Mouse (Mus musculus) liver, embryonic 14.5 days (tissue): ENCODE results near the gene Ier3. TPM values are rescaled to one million over a fixed set of nuclear protein-coding genes. Genes with fewer than 3 reads are reported as not detected.

Source experiments
- ATAC-seq: fragments of 200-750 bp; cut with Nextera tagmentation; 2 replicates; pipeline ENCODE4 v1.8.0; 2017; ENCODE audit warnings: moderate number of reproducible peaks, mild to moderate bottlenecking, moderate library complexity; ENCODE audit not compliant: insufficient read depth
- DNase-seq, 3 experiments: peaks; one replicate each; pipeline ENCODE4 v3.0.0-alpha.2; 2012 to 2013; ENCODE audit warnings: low read depth in 3 of 3, low spot score in 3 of 3
- H3K27ac ChIP-seq: fragments of 300-500 bp; sonication (generic); 2 replicates; pipeline ENCODE4 v1.5.1; 2014; ENCODE audit warnings: moderate library complexity, mild to moderate bottlenecking, control low read depth, inconsistent platforms
- H3K27me3 ChIP-seq: fragments of 300-500 bp; sonication (generic); 2 replicates; pipeline ENCODE4 v1.6.1; 2014; ENCODE audit warnings: mild to moderate bottlenecking, low read length, moderate library complexity; ENCODE audit not compliant: control insufficient read depth, insufficient read depth
- H3K36me3 ChIP-seq: fragments of 300-500 bp; sonication (generic); replicated peaks from 2 replicates; pipeline ENCODE4 v1.6.1; 2014; ENCODE audit warnings: low read depth; ENCODE audit not compliant: control insufficient read depth, insufficient read depth
- H3K4me1 ChIP-seq, 2 experiments: fragments of 200-500 bp in 1 of 2; fragments of 300-500 bp in 1 of 2; sonication (generic) in 1 of 2; replicated peaks; 2 replicates each; pipeline ENCODE4 v1.6.1; 2012 to 2014; ENCODE audit warnings: antibody characterized with exemption in 1 of 2, inconsistent platforms in 1 of 2, low read length in 1 of 2; ENCODE audit not compliant: control insufficient read depth in 2 of 2, insufficient read depth in 2 of 2
- H3K4me2 ChIP-seq: fragments of 300-500 bp; sonication (generic); 2 replicates; pipeline ENCODE4 v1.6.1; 2014; ENCODE audit warnings: low read depth, mild to moderate bottlenecking, control low read depth, moderate library complexity
- H3K4me3 ChIP-seq, 2 experiments: fragments of 200-500 bp in 1 of 2; fragments of 300-500 bp in 1 of 2; sonication (generic) in 1 of 2; 2 replicates each; pipeline ENCODE4 v1.5.1; 2012 to 2014; ENCODE audit warnings: low read depth in 2 of 2, low read length in 2 of 2, mild to moderate bottlenecking in 2 of 2, control low read depth in 1 of 2, inconsistent platforms in 1 of 2, moderate library complexity in 1 of 2; ENCODE audit not compliant: insufficient read depth in 1 of 2
- H3K9ac ChIP-seq: fragments of 300-500 bp; sonication (generic); replicated peaks from 2 replicates; pipeline ENCODE4 v1.6.1; 2014; ENCODE audit warnings: mild to moderate bottlenecking, control low read depth, moderate library complexity
- H3K9me3 ChIP-seq: fragments of 300-500 bp; sonication (generic); 2 replicates; pipeline ENCODE4 v1.6.1; 2016; ENCODE audit warnings: low read length, mixed read lengths; ENCODE audit not compliant: control insufficient read depth
- CTCF ChIP-seq: IDR thresholded peaks from 2 replicates; pipeline ENCODE4 v1.5.1; 2016; ENCODE audit warnings: antibody characterized with exemption, low read depth, control low read depth
- EP300 ChIP-seq: IDR thresholded peaks from 2 replicates; pipeline ENCODE4 v1.6.1; 2016; ENCODE audit warnings: antibody characterized with exemption, low read depth
- WGBS: fragments of 180-500 bp; shearing (Covaris S2); extraction: QIAGEN DNeasy Blood & Tissue Kit; methylation state at CpG from one replicate; pipeline ENCODE4 v1.1.7; 2014; ENCODE audit not compliant: insufficient replicate concordance; 5-methylcytosine and 5-hydroxymethylcytosine counted together
- polyA plus RNA-seq, 2 experiments: library from polyadenylated mRNA; depleted of rRNA in 1 of 2; stranded (reverse) in 1 of 2; unstranded in 1 of 2; fragments of >200 nt; fragmentation: Nextera tagmentation in 1 of 2; extraction: Ambion mirVana in 1 of 2; gene quantifications; 2 replicates each; pipeline versions ENCODE4 v1.2.1 to v1.2.3; 2012 to 2014

Gene Ier3
- polyA plus RNA-seq (2012; rRNA removed) (10.2 and 11.0 TPM in 2 replicates), polyA plus RNA-seq (2014; fragmentation: Nextera tagmentation; extraction: Ambion mirVana) (11.6 and 13.2 TPM in 2 replicates)

GRCm38 (mm10) chr17:35821439-35822430 is at the start of gene Ier3:
Ier3 (plus strand) TSS chr17:35821684.
- H3K9ac ChIP-seq = peak within 1 kb of the TSS; percentile 82
- peak; percentile 43 for ATAC-seq
- whole genome bisulfite sequencing = under 1% methylated on average over 62 of the region's 62 CpGs
- H3K27ac ChIP-seq = peak within 1 kb of the TSS; percentile 94
- peak within 1 kb of the TSS; percentile 97 for H3K4me2 ChIP-seq
- DNase-seq = peak in 1 of 3 experiments; percentile 79
- H3K36me3 ChIP-seq = peaks cover 4% of the 10 kb centered on the region; the same call in 1 of the 2 replicates
- peaks cover 35 to 44% of the 10 kb centered on the region in 2 experiments for H3K4me1 ChIP-seq
- peak within 1 kb of the TSS; percentile 89 to 94 for H3K4me3 ChIP-seq
- no peak; the same call in 1 of the 2 replicates for TF ChIP-seq EP300
- TF ChIP-seq CTCF = no peak
- no peaks in the 10 kb centered on the region for H3K27me3 ChIP-seq
- no peaks in the 10 kb centered on the region for H3K9me3 ChIP-seq

GRCm38 (mm10) chr17:35776811-35777609 is 44.5 kb upstream of the Ier3 start:
- no peak for DNase-seq
- ATAC-seq = no peak
- no peaks in the 10 kb centered on the region for H3K9me3 ChIP-seq
- no peak overlapping the region for H3K27ac ChIP-seq
- peaks cover 3 to 22% of the 10 kb centered on the region in 2 experiments; a peak in 3 of 4 replicates for H3K4me1 ChIP-seq
- H3K9ac ChIP-seq = no peak overlapping the region
- no peak overlapping the region for H3K4me2 ChIP-seq
- H3K27me3 ChIP-seq = no peaks in the 10 kb centered on the region
- H3K36me3 ChIP-seq = no peaks in the 10 kb centered on the region
- H3K4me3 ChIP-seq = no peak overlapping the region
- 31% methylated on average over 13 of the region's 13 CpGs for WGBS
- TF ChIP-seq EP300 (no peak), CTCF (no peak)

- Histone ChIP-seq H3K27ac (no peak overlapping the region), H3K9me3 (no peaks in the 10 kb centered on the region), H3K9ac (no peak overlapping the region), H3K4me3 (no peak overlapping the region), H3K36me3 (no peaks in the 10 kb centered on the region), H3K4me2 (no peak overlapping the region), H3K4me1 (peaks cover 3 to 29% of the 10 kb centered on the region in 2 experiments; a peak in 3 of 4 replicates), H3K27me3 (no peaks in the 10 kb centered on the region)
- no peak for DNase-seq
- WGBS = 44% methylated on average over 6 of the region's 6 CpGs
- no peak for ATAC-seq
- TF ChIP-seq EP300 (no peak), CTCF (no peak)
Observed at GRCm38 (mm10) chr17:35778965-35779364, 42.5 kb upstream of the Ier3 start.

GRCm38 (mm10) chr17:35779466-35780205 is 41.8 kb upstream of the Ier3 start:
- H3K4me1 ChIP-seq = peaks cover 3 to 35% of the 10 kb centered on the region in 2 experiments; a peak in 3 of 4 replicates
- H3K27ac ChIP-seq = no peak overlapping the region
- ATAC-seq = no peak
- 48% methylated on average over 10 of the region's 10 CpGs for WGBS
- no peak overlapping the region for H3K4me2 ChIP-seq
- H3K9me3 ChIP-seq = no peaks in the 10 kb centered on the region
- no peak overlapping the region for H3K4me3 ChIP-seq
- H3K27me3 ChIP-seq = no peaks in the 10 kb centered on the region
- no peak for DNase-seq
- no peak overlapping the region for H3K9ac ChIP-seq
- H3K36me3 ChIP-seq = no peaks in the 10 kb centered on the region
- TF ChIP-seq EP300 (no peak), CTCF (no peak)
